Mouse (Mus musculus): ENCODE measurements around the gene Otulinl. TPM values are rescaled to one million over a fixed set of nuclear protein-coding genes. Genes with fewer than 3 reads are reported as not detected.
A peak's percentile ranks its signal among the peaks of the same experiment; 100 is the strongest.

Gene Otulinl
- polyA plus RNA-seq, 1 experiment from 2014 or later: 7.6 TPM

DNA sequence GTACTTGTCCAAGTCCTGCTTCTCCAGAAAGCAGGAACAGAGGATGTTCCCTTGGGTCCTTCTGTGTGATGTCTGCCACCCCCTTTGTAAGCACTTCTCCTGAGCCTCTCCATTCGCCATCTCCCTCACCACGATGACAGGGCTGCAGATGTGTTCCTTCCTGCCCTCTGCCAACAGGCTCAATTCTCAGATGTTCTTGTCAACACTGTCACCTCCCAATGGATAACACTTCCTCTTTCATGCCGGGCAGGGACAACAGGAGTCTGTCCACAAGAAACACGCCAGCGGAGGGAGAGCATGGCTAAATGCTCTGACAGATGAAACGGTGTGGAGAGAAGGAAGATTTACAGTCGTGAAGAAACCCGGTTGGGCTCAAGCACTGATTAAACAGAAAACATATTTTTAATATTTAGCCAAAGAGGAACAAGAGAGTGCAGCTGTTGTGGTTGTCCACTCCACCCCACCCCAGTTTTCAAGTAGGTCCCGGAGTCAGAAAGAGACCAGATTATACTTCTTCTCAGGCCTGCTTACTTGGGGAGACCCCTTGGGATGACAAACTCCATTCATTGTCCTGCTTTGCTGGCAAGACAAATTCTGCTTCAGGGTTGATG, 6.8 kb upstream of the Otulinl start:
- Histone ChIP-seq H3K4me3 (ENCODE audit: low read length) (no peak overlapping the region), H3K9ac (ENCODE audit: low read length) (no peak overlapping the region), H3K4me1 (ENCODE audit: control insufficient read depth, insufficient read depth, low read length) (no peaks in the 10 kb centered on the region), H3K4me2 (ENCODE audit: low read depth, low read length) (no peak overlapping the region), H3K36me3 (ENCODE audit: control insufficient read depth, insufficient read depth) (no peaks in the 10 kb centered on the region), H3K27me3 (ENCODE audit: control insufficient read depth, insufficient read depth, low read length) (no peaks in the 10 kb centered on the region; the same call in 1 of the 2 replicates), H3K27ac (ENCODE audit: low read length) (no peak overlapping the region), H3K9me3 (replicated peaks; ENCODE audit: control insufficient read depth, low read length) (no peaks in the 10 kb centered on the region)
- 27% methylated on average over 9 of the region's 9 CpGs for WGBS
- no peak for ATAC-seq (replicated peaks; ENCODE audit: extremely low read depth, insufficient read depth, low FRiP score)

DNA sequence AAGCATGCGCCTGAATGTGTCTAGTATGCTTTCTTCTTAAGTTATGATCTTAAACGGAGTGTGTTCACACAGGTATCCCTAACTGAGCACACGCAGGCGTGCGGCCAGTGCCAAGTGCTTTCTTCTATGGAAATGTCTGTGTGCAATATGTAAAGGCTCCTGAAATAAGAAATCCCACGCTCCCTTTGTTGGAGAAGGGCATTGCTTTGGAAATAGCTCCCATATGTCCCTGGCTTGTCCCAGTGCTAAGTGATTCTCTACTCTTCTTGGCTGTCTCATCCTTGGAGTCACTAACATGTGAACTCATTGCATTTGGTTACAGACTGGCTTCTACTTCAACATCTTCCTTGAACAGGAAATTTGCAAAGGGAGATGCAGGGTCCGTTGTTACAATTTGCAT, 3.4 kb upstream of the Otulinl start:
- 80% methylated on average over 7 of the region's 7 CpGs for WGBS
- no peak for ATAC-seq (replicated peaks; ENCODE audit: extremely low read depth, insufficient read depth, low FRiP score)

DNA sequence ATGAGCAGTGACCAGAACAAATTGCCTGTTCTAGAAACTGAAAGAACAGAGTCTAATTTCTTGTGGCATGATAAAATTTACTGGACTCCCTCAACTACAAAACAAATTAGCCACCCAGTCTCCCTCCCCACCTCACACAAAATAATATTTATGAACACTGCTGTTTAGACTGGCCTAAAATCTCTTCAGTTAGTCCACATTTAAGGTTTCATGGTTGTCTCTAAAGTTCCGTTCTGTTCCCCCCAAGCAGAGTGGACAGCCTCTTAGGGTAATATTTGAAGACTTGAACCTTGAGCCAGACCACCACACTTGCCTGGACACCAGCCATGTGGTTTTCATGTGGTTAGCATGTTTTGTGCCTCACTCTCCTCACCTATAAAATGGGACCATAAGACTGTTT, 1.8 kb upstream of the Otulinl start:
- Histone ChIP-seq H3K4me2 (ENCODE audit: low read depth, low read length) (no peak overlapping the region), H3K27ac (ENCODE audit: low read length) (no peak overlapping the region), H3K9me3 (replicated peaks; ENCODE audit: control insufficient read depth, low read length) (no peaks in the 10 kb centered on the region), H3K4me1 (ENCODE audit: control insufficient read depth, insufficient read depth, low read length) (0 out of 2 replicates have a peak, but pooled peaks cover 2% of the 10 kb centered on the region), H3K4me3 (ENCODE audit: low read length) (no peak overlapping the region), H3K36me3 (ENCODE audit: control insufficient read depth, insufficient read depth) (no peaks in the 10 kb centered on the region), H3K9ac (ENCODE audit: low read length) (no peak overlapping the region), H3K27me3 (ENCODE audit: control insufficient read depth, insufficient read depth, low read length) (peaks cover 7% of the 10 kb centered on the region)
- WGBS: 85% methylated on average over 1 of the region's 1 CpGs
- no peak for ATAC-seq (replicated peaks; ENCODE audit: extremely low read depth, insufficient read depth, low FRiP score)

More for the DNA sequence above, 3.4 kb upstream of the Otulinl start:
- no peak overlapping the region for H3K4me3 ChIP-seq (ENCODE audit: low read length)
- H3K9ac ChIP-seq (ENCODE audit: low read length): no peak overlapping the region
- no peak overlapping the region for H3K27ac ChIP-seq (ENCODE audit: low read length)
- H3K27me3 ChIP-seq (ENCODE audit: control insufficient read depth, insufficient read depth, low read length): peaks cover 4% of the 10 kb centered on the region
- no peak overlapping the region for H3K4me2 ChIP-seq (ENCODE audit: low read depth, low read length)
- no peaks in the 10 kb centered on the region for H3K36me3 ChIP-seq (ENCODE audit: control insufficient read depth, insufficient read depth)
- no peaks in the 10 kb centered on the region for H3K9me3 ChIP-seq (replicated peaks; ENCODE audit: control insufficient read depth, low read length)
- 0 out of 2 replicates have a peak, but pooled peaks cover 2% of the 10 kb centered on the region for H3K4me1 ChIP-seq (ENCODE audit: control insufficient read depth, insufficient read depth, low read length)

DNA sequence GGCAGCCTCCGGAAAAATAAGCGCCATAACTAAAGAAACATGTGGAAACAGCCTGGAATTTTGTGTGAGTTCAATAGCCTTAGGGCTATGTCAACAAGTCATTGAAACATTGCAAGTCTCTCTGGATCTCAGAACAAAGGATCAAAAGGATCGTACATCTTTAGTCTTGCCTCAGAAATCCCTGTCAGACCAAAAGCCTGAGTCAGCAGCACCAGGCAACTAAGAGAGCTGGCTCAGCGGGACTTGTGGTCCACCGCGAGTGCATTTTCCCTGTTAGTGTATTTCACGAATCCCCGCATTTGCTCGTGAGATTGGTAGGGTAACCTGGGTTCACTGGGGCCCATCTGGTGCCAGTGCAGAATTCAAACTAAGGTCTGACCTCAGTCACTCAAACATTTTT, 1.2 kb upstream of the Otulinl start:
- ATAC-seq (replicated peaks; ENCODE audit: extremely low read depth, insufficient read depth, low FRiP score): no peak
- H3K9ac ChIP-seq (ENCODE audit: low read length): no peak overlapping the region
- H3K27ac ChIP-seq (ENCODE audit: low read length): no peak overlapping the region
- H3K4me3 ChIP-seq (ENCODE audit: low read length): no peak overlapping the region
- H3K27me3 ChIP-seq (ENCODE audit: control insufficient read depth, insufficient read depth, low read length): peaks cover 9% of the 10 kb centered on the region
- H3K4me2 ChIP-seq (ENCODE audit: low read depth, low read length): no peak overlapping the region
- 0 out of 2 replicates have a peak, but pooled peaks cover 2% of the 10 kb centered on the region for H3K4me1 ChIP-seq (ENCODE audit: control insufficient read depth, insufficient read depth, low read length)
- no peaks in the 10 kb centered on the region for H3K9me3 ChIP-seq (replicated peaks; ENCODE audit: control insufficient read depth, low read length)
- H3K36me3 ChIP-seq (ENCODE audit: control insufficient read depth, insufficient read depth): no peaks in the 10 kb centered on the region
- 68% methylated on average over 9 of the region's 9 CpGs for WGBS

DNA sequence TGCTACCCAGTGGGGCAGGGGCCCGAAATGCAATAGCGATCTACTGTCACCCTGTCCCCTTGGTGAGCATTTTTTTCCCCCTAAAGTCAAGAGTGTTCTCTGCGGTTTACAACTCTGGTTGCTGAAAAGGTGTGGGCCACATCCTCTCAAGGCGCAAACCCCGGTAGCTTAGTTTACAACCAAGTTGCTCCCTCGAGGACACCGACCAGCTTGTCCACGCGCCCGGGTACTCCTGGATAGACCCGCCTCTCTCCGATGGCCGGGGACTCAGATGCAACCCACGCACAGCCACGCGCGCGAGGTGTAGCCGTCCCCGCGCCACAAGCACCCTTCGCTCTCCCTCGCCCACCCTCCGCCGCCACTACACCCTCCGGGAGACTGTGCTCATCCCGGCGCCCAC, 382 bp downstream of the Otulinl start:
- 2% methylated on average over 28 of the region's 28 CpGs for WGBS
- Histone ChIP-seq H3K4me1 (ENCODE audit: control insufficient read depth, insufficient read depth, low read length) (0 out of 2 replicates have a peak, but pooled peaks cover 2% of the 10 kb centered on the region), H3K4me3 (ENCODE audit: low read length) (peak overlapping the region; percentile 81), H3K9ac (ENCODE audit: low read length) (peak overlapping the region; percentile 78), H3K27me3 (ENCODE audit: control insufficient read depth, insufficient read depth, low read length) (peaks cover 9% of the 10 kb centered on the region), H3K27ac (ENCODE audit: low read length) (no peak overlapping the region), H3K36me3 (ENCODE audit: control insufficient read depth, insufficient read depth) (no peaks in the 10 kb centered on the region), H3K4me2 (ENCODE audit: low read depth, low read length) (peak overlapping the region; percentile 90), H3K9me3 (replicated peaks; ENCODE audit: control insufficient read depth, low read length) (no peaks in the 10 kb centered on the region)
- ATAC-seq (replicated peaks; ENCODE audit: extremely low read depth, insufficient read depth, low FRiP score): peak; percentile 20

DNA sequence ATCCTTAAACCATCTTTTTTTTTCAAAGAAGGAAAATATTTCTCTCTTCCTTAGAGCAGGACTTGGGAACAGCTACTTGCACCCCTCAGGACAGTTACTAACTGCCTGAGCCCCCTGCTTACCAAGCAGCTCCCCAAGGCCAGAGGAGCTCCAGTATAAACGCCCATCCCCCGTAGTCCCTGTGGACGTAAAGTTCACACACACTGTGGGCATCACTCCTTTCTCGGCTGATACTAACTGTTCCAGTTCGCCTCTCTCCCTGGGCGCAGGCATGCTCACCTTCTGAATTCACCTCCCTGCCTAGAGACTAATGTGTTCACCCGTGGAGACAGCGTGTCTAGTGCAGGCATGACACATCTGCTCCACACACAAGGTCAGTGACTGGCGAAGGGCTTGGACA, 2.9 kb downstream of the Otulinl start:
- Histone ChIP-seq H3K9me3 (replicated peaks; ENCODE audit: control insufficient read depth, low read length) (no peaks in the 10 kb centered on the region), H3K27ac (ENCODE audit: low read length) (no peak overlapping the region), H3K27me3 (ENCODE audit: control insufficient read depth, insufficient read depth, low read length) (peaks cover 9% of the 10 kb centered on the region), H3K4me1 (ENCODE audit: control insufficient read depth, insufficient read depth, low read length) (0 out of 2 replicates have a peak, but pooled peaks cover 2% of the 10 kb centered on the region), H3K4me2 (ENCODE audit: low read depth, low read length) (no peak overlapping the region), H3K9ac (ENCODE audit: low read length) (no peak overlapping the region), H3K4me3 (ENCODE audit: low read length) (no peak overlapping the region), H3K36me3 (ENCODE audit: control insufficient read depth, insufficient read depth) (no peaks in the 10 kb centered on the region)
- WGBS: 78% methylated on average over 9 of the region's 9 CpGs
- no peak for ATAC-seq (replicated peaks; ENCODE audit: extremely low read depth, insufficient read depth, low FRiP score)

DNA sequence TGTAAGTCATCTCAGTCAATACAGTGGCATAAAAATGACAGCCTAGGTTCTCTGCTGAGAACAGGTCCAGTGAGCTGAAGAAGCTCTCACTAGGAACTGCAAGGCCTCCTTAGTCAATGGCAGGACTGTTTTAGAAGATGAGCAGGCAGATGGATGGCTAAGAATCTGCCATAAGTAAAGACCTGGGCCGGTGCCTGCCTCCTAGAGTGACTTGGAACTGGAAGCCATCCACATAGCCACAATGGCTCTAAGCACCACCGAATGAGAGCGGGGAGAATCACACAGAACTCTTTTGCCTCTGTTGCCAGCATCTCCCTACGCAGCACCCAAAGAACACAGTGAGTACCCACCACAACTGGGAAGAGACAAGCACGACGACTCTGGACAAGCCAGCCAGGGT, 3.6 kb downstream of the Otulinl start:
- Histone ChIP-seq H3K27me3 (ENCODE audit: control insufficient read depth, insufficient read depth, low read length) (peaks cover 9% of the 10 kb centered on the region), H3K4me1 (ENCODE audit: control insufficient read depth, insufficient read depth, low read length) (0 out of 2 replicates have a peak, but pooled peaks cover 2% of the 10 kb centered on the region), H3K4me3 (ENCODE audit: low read length) (no peak overlapping the region), H3K4me2 (ENCODE audit: low read depth, low read length) (no peak overlapping the region), H3K27ac (ENCODE audit: low read length) (no peak overlapping the region), H3K36me3 (ENCODE audit: control insufficient read depth, insufficient read depth) (no peaks in the 10 kb centered on the region), H3K9me3 (replicated peaks; ENCODE audit: control insufficient read depth, low read length) (no peaks in the 10 kb centered on the region), H3K9ac (ENCODE audit: low read length) (no peak overlapping the region)
- no peak for ATAC-seq (replicated peaks; ENCODE audit: extremely low read depth, insufficient read depth, low FRiP score)
- WGBS: 82% methylated on average over 6 of the region's 6 CpGs

DNA sequence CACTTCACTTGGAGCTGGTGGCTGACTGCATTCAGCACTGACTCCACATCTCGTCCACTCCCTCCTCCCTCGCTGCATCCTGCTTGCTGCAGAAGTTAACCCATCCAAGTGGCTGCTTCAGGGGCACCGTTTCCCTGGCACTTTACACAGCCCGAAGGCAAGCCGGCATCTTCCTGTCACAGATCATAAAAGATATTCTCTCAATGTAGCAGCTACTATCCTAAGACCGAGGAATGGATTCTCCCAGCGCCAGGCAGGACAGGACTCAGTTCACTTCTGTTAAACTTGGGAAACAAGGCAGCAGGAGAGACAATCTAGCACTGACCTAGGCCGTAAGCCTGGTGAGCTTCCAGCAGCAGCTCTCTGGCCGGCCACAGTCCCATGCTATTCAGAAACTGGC, 5.2 kb downstream of the Otulinl start:
- peaks cover 9% of the 10 kb centered on the region for H3K27me3 ChIP-seq (ENCODE audit: control insufficient read depth, insufficient read depth, low read length)
- H3K36me3 ChIP-seq (ENCODE audit: control insufficient read depth, insufficient read depth): no peaks in the 10 kb centered on the region
- no peak overlapping the region for H3K4me2 ChIP-seq (ENCODE audit: low read depth, low read length)
- H3K9ac ChIP-seq (ENCODE audit: low read length): no peak overlapping the region
- ATAC-seq (replicated peaks; ENCODE audit: extremely low read depth, insufficient read depth, low FRiP score): no peak
- H3K27ac ChIP-seq (ENCODE audit: low read length): no peak overlapping the region
- WGBS: 45% methylated on average over 9 of the region's 9 CpGs
- H3K4me3 ChIP-seq (ENCODE audit: low read length): no peak overlapping the region
- no peaks in the 10 kb centered on the region for H3K9me3 ChIP-seq (replicated peaks; ENCODE audit: control insufficient read depth, low read length)
- 0 out of 2 replicates have a peak, but pooled peaks cover 2% of the 10 kb centered on the region for H3K4me1 ChIP-seq (ENCODE audit: control insufficient read depth, insufficient read depth, low read length)

DNA sequence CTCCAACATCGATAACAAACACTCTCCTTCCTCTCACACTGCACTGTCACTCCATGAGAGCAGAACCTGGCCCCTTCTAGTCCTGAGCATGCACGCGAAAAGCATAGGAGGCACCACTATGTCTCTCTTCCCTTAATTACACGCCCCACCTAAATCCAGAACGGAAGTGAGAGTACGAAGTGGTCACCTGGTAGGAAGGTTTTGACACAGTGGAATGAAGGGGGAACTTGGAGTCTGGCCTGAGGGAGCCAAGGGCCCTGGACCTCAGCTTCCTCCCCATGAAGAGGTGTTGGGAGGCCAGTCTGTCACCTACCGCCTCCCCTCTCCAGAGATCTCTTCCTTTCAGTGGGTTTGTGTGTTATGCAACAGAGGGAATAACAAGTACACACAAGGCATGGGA, 6.3 kb downstream of the Otulinl start:
- H3K4me1 ChIP-seq (ENCODE audit: control insufficient read depth, insufficient read depth, low read length): no peaks in the 10 kb centered on the region
- WGBS: 84% methylated on average over 7 of the region's 7 CpGs

More for the DNA sequence above, 6.3 kb downstream of the Otulinl start:
- no peaks in the 10 kb centered on the region for H3K36me3 ChIP-seq (ENCODE audit: control insufficient read depth, insufficient read depth)
- H3K9ac ChIP-seq (ENCODE audit: low read length): no peak overlapping the region
- H3K4me3 ChIP-seq (ENCODE audit: low read length): no peak overlapping the region
- no peak overlapping the region for H3K4me2 ChIP-seq (ENCODE audit: low read depth, low read length)
- no peaks in the 10 kb centered on the region for H3K9me3 ChIP-seq (replicated peaks; ENCODE audit: control insufficient read depth, low read length)
- no peak for ATAC-seq (replicated peaks; ENCODE audit: extremely low read depth, insufficient read depth, low FRiP score)
- H3K27ac ChIP-seq (ENCODE audit: low read length): no peak overlapping the region
- peaks cover 6% of the 10 kb centered on the region for H3K27me3 ChIP-seq (ENCODE audit: control insufficient read depth, insufficient read depth, low read length)
